Mouse (Mus musculus): Measurements from ENCODE around the gene Mavs. TPM values are rescaled to one million over a fixed set of nuclear protein-coding genes. Genes with fewer than 3 reads are reported as not detected.

Gene Mavs
- polyA plus RNA-seq, 1 experiment, result 11.6 TPM

DNA sequence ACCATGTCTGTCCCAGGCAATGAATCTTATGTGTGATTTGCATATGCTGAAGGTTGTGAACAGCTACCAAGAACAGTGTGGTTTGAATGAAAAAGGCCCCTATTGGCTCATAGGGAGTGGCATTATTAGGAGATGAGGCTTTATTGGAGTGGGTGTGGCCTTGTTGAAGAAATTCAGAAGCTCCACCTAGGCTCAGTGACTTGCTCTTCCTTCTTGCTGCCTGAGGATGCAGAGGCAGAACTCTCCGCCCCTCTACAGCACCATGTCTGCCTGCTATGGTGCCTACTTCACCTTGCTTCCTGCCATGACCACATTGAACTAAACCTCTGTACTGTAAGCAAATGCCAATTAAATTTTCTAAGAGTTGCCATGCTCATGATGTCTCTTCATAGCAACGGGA is 1.3 kb upstream of the Mavs start:
- no peaks in the 10 kb centered on the region for H3K27me3 ChIP-seq (ENCODE audit: control insufficient read depth, insufficient read depth, low read length)
- no peak overlapping the region for H3K27ac ChIP-seq (ENCODE audit: insufficient read depth, low read length)
- 95% methylated on average over 2 of the region's 2 CpGs for WGBS
- no peak overlapping the region for H3K4me3 ChIP-seq (replicated peaks; ENCODE audit: insufficient read depth, low read depth, low read length)
- peaks cover 3% of the 10 kb centered on the region; the same call in 1 of the 2 replicates for H3K4me1 ChIP-seq (ENCODE audit: control insufficient read depth, insufficient read depth, low read length)
- DNase-seq, result no peak
- no peak for TF ChIP-seq POLR2A (IDR thresholded peaks at IDR 0.05; ENCODE audit: borderline replicate concordance, insufficient read depth, low read length)
- no peak for TF ChIP-seq CTCF (IDR thresholded peaks at IDR 0.05; ENCODE audit: borderline replicate concordance, insufficient read depth, low read depth, low read length)

DNA sequence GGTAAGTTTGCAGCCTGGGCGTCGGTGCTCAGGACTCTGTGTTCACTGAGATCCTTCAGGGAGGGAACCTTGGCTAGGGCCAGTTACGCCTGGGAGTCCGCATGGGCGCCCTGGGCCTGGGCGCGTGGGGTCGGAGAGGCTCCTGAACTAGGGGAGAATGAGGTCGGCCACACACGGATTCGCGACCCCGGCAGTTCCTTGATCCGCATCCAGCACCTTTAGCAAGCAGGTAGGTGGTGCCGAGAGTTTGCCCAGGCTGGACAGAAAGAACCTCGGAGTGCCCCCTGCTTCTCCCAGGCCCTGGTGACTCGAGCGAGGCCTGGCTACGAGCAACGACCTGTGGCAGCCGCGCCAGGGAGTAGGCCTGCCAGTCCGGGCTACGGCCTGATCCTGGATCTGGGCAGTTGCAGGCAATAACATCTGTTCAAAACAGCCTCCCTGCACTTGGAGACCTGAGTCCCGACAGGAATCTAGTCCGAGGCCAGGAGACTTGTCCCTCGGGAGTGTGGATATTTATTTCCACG is 326 bp downstream of the Mavs start:
- Histone ChIP-seq H3K4me3 (replicated peaks; ENCODE audit: insufficient read depth, low read depth, low read length) (peak overlapping the region; percentile 67), H3K27ac (ENCODE audit: insufficient read depth, low read length) (no peak overlapping the region), H3K27me3 (ENCODE audit: control insufficient read depth, insufficient read depth, low read length) (no peaks in the 10 kb centered on the region), H3K4me1 (ENCODE audit: control insufficient read depth, insufficient read depth, low read length) (peaks cover 3% of the 10 kb centered on the region; the same call in 1 of the 2 replicates)
- TF ChIP-seq POLR2A (IDR thresholded peaks at IDR 0.05; ENCODE audit: borderline replicate concordance, insufficient read depth, low read length), result no peak
- TF ChIP-seq CTCF (IDR thresholded peaks at IDR 0.05; ENCODE audit: borderline replicate concordance, insufficient read depth, low read depth, low read length), result no peak
- no peak for DNase-seq
- 2% methylated on average over 28 of the region's 28 CpGs for WGBS

DNA sequence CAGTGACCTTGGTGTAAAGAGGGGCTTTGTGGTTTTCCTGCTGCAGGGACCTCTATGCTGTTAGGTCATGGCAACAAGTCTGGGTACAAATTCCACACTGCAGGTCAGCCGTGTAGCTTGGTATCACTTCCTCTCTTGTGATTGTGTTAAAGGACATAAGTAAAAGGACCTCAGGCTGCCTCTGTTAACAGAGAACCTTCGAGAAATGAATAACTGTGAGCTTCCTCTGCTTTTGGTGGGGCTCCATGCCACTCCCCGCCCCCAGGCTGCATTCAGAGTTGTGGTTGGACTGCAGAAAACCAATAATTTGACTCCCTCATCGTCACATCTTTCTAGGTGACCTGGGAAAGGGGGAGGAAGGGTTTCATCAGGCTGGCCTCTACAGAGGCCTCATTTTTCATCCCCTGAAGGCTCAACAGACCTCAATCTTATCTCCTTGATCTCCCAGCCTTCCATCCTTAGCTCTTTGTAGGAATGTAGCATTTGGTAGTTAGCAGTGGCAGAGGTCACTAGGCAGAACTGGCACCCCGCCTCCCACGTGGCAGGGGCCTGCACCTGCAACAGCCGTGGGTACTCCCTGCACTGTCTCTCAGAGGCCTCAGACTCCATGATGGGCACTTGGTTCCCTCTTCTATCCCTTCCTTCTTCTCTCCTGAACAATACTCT is 1.2 kb downstream of the Mavs start:
- TF ChIP-seq CTCF (IDR thresholded peaks at IDR 0.05; ENCODE audit: borderline replicate concordance, insufficient read depth, low read depth, low read length) (no peak), POLR2A (IDR thresholded peaks at IDR 0.05; ENCODE audit: borderline replicate concordance, insufficient read depth, low read length) (no peak)
- Histone ChIP-seq H3K27me3 (ENCODE audit: control insufficient read depth, insufficient read depth, low read length) (no peaks in the 10 kb centered on the region), H3K4me1 (ENCODE audit: control insufficient read depth, insufficient read depth, low read length) (peaks cover 3% of the 10 kb centered on the region; the same call in 1 of the 2 replicates), H3K27ac (ENCODE audit: insufficient read depth, low read length) (no peak overlapping the region), H3K4me3 (replicated peaks; ENCODE audit: insufficient read depth, low read depth, low read length) (no peak overlapping the region)
- WGBS, result 81% methylated on average over 7 of the region's 7 CpGs
- no peak for DNase-seq

DNA sequence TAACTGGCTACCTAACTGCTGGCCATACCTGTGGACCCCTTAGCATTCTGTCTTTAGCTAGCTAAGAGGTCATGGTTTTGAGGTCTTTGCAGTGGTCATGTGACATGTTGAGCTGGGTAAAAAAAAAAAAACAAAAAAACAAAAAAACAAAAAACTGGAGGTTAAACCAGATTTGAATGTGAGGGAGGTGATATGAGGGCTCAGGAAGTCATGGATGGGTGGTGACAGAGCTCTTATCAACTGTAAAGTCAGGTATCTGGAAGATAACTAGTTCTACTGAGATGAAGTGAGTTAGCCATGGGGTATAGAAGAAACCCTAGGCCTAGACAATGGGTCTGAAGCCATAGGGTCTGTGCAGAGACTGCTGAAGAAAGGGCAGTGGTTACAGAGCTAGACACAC is 8.3 kb downstream of the Mavs start:
- no peaks in the 10 kb centered on the region for H3K27me3 ChIP-seq (ENCODE audit: control insufficient read depth, insufficient read depth, low read length)
- TF ChIP-seq CTCF (IDR thresholded peaks at IDR 0.05; ENCODE audit: borderline replicate concordance, insufficient read depth, low read depth, low read length), result no peak
- TF ChIP-seq POLR2A (IDR thresholded peaks at IDR 0.05; ENCODE audit: borderline replicate concordance, insufficient read depth, low read length), result no peak
- H3K4me1 ChIP-seq (ENCODE audit: control insufficient read depth, insufficient read depth, low read length), result no peaks in the 10 kb centered on the region
- H3K27ac ChIP-seq (ENCODE audit: insufficient read depth, low read length), result no peak overlapping the region
- DNase-seq, result no peak
- no peak overlapping the region for H3K4me3 ChIP-seq (replicated peaks; ENCODE audit: insufficient read depth, low read depth, low read length)

DNA sequence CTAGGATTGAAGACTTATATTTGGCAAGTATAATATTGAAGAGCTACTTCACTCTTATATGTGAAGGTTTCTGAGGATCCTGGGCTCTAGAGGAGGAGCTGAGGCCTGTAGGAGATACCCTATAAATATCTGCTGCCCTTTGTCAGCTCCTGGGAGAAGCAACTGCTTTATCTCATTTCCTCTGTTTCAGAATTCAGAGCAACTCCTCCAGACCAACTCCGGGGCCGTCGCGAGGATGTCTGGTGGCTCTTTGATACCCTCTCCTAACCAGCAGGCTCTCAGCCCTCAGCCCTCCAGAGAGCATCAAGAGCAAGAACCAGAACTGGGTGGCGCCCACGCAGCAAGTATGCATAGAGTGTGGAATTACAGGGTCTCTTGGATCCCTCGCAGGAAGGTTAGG is 9.1 kb downstream of the Mavs start:
- Histone ChIP-seq H3K27ac (ENCODE audit: insufficient read depth, low read length) (no peak overlapping the region), H3K4me3 (replicated peaks; ENCODE audit: insufficient read depth, low read depth, low read length) (no peak overlapping the region), H3K27me3 (ENCODE audit: control insufficient read depth, insufficient read depth, low read length) (no peaks in the 10 kb centered on the region), H3K4me1 (ENCODE audit: control insufficient read depth, insufficient read depth, low read length) (no peaks in the 10 kb centered on the region)
- TF ChIP-seq CTCF (IDR thresholded peaks at IDR 0.05; ENCODE audit: borderline replicate concordance, insufficient read depth, low read depth, low read length) (no peak), POLR2A (IDR thresholded peaks at IDR 0.05; ENCODE audit: borderline replicate concordance, insufficient read depth, low read length) (no peak)
- 92% methylated on average over 7 of the region's 7 CpGs for WGBS
- DNase-seq, result no peak

DNA sequence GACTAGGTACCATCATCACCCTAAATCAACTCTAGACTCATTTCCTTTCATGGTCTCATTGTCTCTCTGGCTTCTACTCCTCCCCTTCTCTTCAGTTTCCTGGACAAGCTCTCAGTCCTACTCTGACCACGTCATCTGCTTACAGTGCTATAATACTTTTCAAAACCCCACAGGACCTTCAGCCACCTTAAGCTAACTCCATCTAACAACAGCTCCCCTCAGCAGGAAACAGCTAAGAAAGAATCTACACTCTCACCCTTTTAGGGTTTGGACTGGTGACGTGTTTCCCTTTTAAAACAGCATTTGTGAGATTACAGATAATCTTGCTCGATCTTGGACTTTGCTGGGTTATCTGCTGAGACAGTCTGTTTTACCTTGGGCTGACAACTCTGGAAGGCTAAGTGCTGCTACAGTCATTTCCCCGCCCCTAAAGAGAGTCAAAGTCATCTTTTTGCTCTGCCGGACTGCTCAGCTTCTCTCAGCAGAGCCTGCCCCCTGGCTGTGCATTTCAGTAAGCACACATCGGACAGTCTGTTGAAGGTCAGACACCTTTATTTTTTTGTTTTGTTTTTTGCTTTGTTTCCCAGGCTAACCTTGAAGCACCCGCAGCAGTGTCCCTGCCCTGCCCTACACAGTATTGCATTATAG is 19.9 kb downstream of the Mavs start:
- no peaks in the 10 kb centered on the region for H3K4me1 ChIP-seq (ENCODE audit: control insufficient read depth, insufficient read depth, low read length)
- H3K4me3 ChIP-seq (replicated peaks; ENCODE audit: insufficient read depth, low read depth, low read length), result no peak overlapping the region
- H3K27ac ChIP-seq (ENCODE audit: insufficient read depth, low read length), result no peak overlapping the region
- TF ChIP-seq POLR2A (IDR thresholded peaks at IDR 0.05; ENCODE audit: borderline replicate concordance, insufficient read depth, low read length) (no peak), CTCF (IDR thresholded peaks at IDR 0.05; ENCODE audit: borderline replicate concordance, insufficient read depth, low read depth, low read length) (peak; percentile 61)
- DNase-seq, result peak; percentile 31 to 32
- 29% methylated on average over 7 of the region's 7 CpGs for WGBS
- no peaks in the 10 kb centered on the region for H3K27me3 ChIP-seq (ENCODE audit: control insufficient read depth, insufficient read depth, low read length)

DNA sequence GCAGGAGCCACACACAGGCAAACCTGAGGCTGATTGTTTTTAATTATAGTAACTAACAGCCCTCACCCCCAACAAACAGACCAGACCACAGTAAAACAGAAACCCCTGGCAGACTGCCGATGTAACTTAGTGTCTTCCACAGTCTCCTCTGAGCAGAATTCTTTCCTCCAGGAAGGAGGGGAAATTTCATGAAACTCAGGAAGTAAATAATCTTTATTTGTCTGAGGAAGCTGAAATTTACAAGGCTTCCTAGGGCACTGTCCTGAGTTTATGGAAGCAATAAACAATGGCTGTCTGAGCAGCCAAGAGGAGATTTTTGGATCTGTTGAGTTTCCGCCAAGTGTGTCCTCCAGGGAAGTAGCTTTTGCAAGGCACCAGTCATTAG is 20.5 kb downstream of the Mavs start:
- Histone ChIP-seq H3K4me3 (replicated peaks; ENCODE audit: insufficient read depth, low read depth, low read length) (no peak overlapping the region), H3K27me3 (ENCODE audit: control insufficient read depth, insufficient read depth, low read length) (no peaks in the 10 kb centered on the region), H3K27ac (ENCODE audit: insufficient read depth, low read length) (no peak overlapping the region), H3K4me1 (ENCODE audit: control insufficient read depth, insufficient read depth, low read length) (no peaks in the 10 kb centered on the region)
- DNase-seq, result no peak
- 60% methylated on average over 2 of the region's 2 CpGs for WGBS
- TF ChIP-seq CTCF (IDR thresholded peaks at IDR 0.05; ENCODE audit: borderline replicate concordance, insufficient read depth, low read depth, low read length) (no peak), POLR2A (IDR thresholded peaks at IDR 0.05; ENCODE audit: borderline replicate concordance, insufficient read depth, low read length) (no peak)

DNA sequence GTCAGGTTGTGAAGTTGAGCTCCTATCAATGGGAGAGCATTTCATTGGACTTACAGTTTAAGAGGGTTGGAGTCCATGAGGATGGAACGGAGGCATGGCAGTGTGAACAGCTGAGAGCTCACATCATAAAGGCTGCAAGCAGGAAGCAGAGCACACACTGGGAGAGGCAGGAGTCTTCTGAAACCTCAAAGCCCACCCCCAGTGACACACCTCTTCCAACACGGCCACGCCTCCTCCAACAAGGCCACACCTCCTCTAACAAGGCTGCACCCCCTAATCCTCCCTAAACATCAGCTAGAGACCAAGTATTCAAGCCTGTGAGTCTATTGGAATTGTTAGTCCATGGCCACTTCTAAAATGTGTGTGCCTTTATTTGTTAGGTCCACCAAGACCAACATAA is 21.9 kb downstream of the Mavs start:
- no peaks in the 10 kb centered on the region for H3K4me1 ChIP-seq (ENCODE audit: control insufficient read depth, insufficient read depth, low read length)
- H3K27me3 ChIP-seq (ENCODE audit: control insufficient read depth, insufficient read depth, low read length), result no peaks in the 10 kb centered on the region
- H3K27ac ChIP-seq (ENCODE audit: insufficient read depth, low read length), result no peak overlapping the region
- WGBS, result 59% methylated on average over 3 of the region's 3 CpGs
- no peak overlapping the region for H3K4me3 ChIP-seq (replicated peaks; ENCODE audit: insufficient read depth, low read depth, low read length)
- TF ChIP-seq POLR2A (IDR thresholded peaks at IDR 0.05; ENCODE audit: borderline replicate concordance, insufficient read depth, low read length) (no peak), CTCF (IDR thresholded peaks at IDR 0.05; ENCODE audit: borderline replicate concordance, insufficient read depth, low read depth, low read length) (no peak)
- no peak for DNase-seq

Measured in cerebellum, adult 2 months (tissue).